ENCODE assay signal across 10 mouse cellular contexts in the genomic region with DNA sequence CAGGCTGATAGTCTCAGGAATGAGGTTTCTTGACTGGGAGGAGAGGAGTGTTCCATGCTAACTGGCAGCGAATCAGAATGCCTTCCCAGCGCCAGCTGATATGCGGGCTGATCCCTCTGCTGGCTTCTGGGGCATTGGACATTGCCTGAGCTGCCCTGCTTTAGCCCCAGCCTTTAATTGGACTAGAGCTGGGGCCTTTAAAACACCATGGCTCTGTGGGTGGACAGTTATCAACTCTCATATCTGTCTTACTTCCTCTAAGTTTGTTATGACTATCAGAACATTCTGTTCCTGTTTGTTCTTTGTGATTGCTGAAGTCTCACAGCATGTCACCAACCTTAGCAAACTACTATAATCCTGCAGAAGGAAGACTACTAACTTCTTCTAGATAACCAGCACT. TPM values are rescaled to one million over a fixed set of nuclear protein-coding genes. Genes with fewer than 3 reads are reported as not detected.
DNase-seq lines count a peak whose midpoint lies in the region; TF ChIP-seq lines count a peak whose summit lies in the region.
"Had no signal": no experiment of that assay in that cellular context is flagged by ENCODE, and none has a peak within 500 bp of the region (broad histone marks: within the 10 kb centered on the region; RNA-seq: fewer than 3 reads in every experiment).

No protein-coding gene starts in this region.

- DNase-seq in thymus, adult 2 months, result no peak
- DNase-seq in thymus, postnatal 0 days (ENCODE audit: low spot score), result no peak
- DNase-seq in lung, postnatal 25 days (ENCODE audit: low spot score), result peak; percentile 71
- DNase-seq in testis, postnatal 14 days (ENCODE audit: low spot score), result peak; percentile 62
- no peak for DNase-seq in layer of hippocampus, adult 2 months (ENCODE audit: low spot score in 2 of 2)
- DNase-seq in cerebellum, adult 2 months, result no peak
- DNase-seq: gastrocnemius, postnatal 36 days had no signal

- no peak for TF ChIP-seq POLR2A in thymus, adult 2 months (IDR thresholded peaks at IDR 0.05; ENCODE audit: control insufficient read depth, extremely low read depth, insufficient read depth, low read length, poor library complexity)
- no peak for TF ChIP-seq POLR2A in cerebellum, adult 2 months (IDR thresholded peaks at IDR 0.05; ENCODE audit: borderline replicate concordance, insufficient read depth, low read length)

- no peaks in the 10 kb centered on the region; the same call in 1 of the 2 replicates for H3K36me3 ChIP-seq in thymus, adult 2 months (ENCODE audit: control insufficient read depth, insufficient read depth, low read length)
- H3K36me3 ChIP-seq: limb, embryonic 12.5 days; neural tube, embryonic 12.5 days had no signal

- 91% methylated on average over 3 of the region's 3 CpGs for WGBS in thymus, adult 2 months
- WGBS in cerebellum, adult 2 months, result 85% methylated on average over 3 of the region's 3 CpGs

- 0 out of 2 replicates have a peak overlapping the region, but pooled peaks have one; percentile 45 for H3K27ac ChIP-seq in thymus, adult 2 months (ENCODE audit: control insufficient read depth, insufficient read depth, low read length)
- H3K27ac ChIP-seq in brown adipose tissue, adult 24 weeks (replicated peaks; ENCODE audit: low read depth, low read length), result peak overlapping the region; percentile 38
- no peak overlapping the region for H3K27ac ChIP-seq in layer of hippocampus, adult 2 months
- no peak overlapping the region for H3K27ac ChIP-seq in cerebellum, adult 2 months (ENCODE audit: insufficient read depth, low read length)
- H3K27ac ChIP-seq: limb, embryonic 12.5 days; neural tube, embryonic 12.5 days had no signal

- H3K4me1 ChIP-seq in thymus, adult 2 months (replicated peaks; ENCODE audit: control insufficient read depth, insufficient read depth, low read length), result peaks cover 13% of the 10 kb centered on the region
- no peaks in the 10 kb centered on the region for H3K4me1 ChIP-seq in brown adipose tissue, adult 24 weeks (ENCODE audit: control insufficient read depth, insufficient read depth, insufficient read length, low read length)
- H3K4me1 ChIP-seq in cerebellum, adult 2 months (ENCODE audit: control insufficient read depth, insufficient read depth, low read length), result no peaks in the 10 kb centered on the region

- H3K27me3 ChIP-seq in thymus, adult 2 months (ENCODE audit: control insufficient read depth, insufficient read depth, low read length), result no peaks in the 10 kb centered on the region
- H3K27me3 ChIP-seq in cerebellum, adult 2 months (ENCODE audit: control insufficient read depth, insufficient read depth, low read length), result no peaks in the 10 kb centered on the region
- H3K27me3 ChIP-seq: limb, embryonic 12.5 days; neural tube, embryonic 12.5 days had no signal

- H3K4me3 ChIP-seq in thymus, adult 2 months (ENCODE audit: control insufficient read depth, insufficient read depth, low read length), result no peak overlapping the region
- no peak overlapping the region for H3K4me3 ChIP-seq in brown adipose tissue, adult 24 weeks (ENCODE audit: insufficient read depth, low read depth, low read length)
- H3K4me3 ChIP-seq in layer of hippocampus, adult 2 months, result no peak overlapping the region
- H3K4me3 ChIP-seq in cerebellum, adult 2 months (replicated peaks; ENCODE audit: insufficient read depth, low read depth, low read length), result no peak overlapping the region
- H3K4me3 ChIP-seq: limb, embryonic 12.5 days; neural tube, embryonic 12.5 days had no signal

- no peak for TF ChIP-seq CTCF in thymus, adult 2 months (IDR thresholded peaks at IDR 0.05; ENCODE audit: borderline replicate concordance, control insufficient read depth, extremely low read depth, insufficient read depth, low read length, poor library complexity)
- no peak for TF ChIP-seq CTCF in layer of hippocampus, adult 2 months (conservative IDR thresholded peaks at IDR 0.05)
- no peak for TF ChIP-seq CTCF in cerebellum, adult 2 months (IDR thresholded peaks at IDR 0.05; ENCODE audit: borderline replicate concordance, insufficient read depth, low read depth, low read length)

RNA-seq across cellular contexts. Expression of gene Birc3, which starts 5.0 kb away (rescaled TPM):
- polyA plus RNA-seq in thymus, adult 2 months (2012; rRNA removed), result 30.7 and 33.5 TPM in 2 replicates
- 32.9 and 34.4 TPM in 2 replicates for polyA plus RNA-seq in thymus, postnatal 0 days (2015; fragmentation: Nextera tagmentation; extraction: Ambion mirVana)
- 12.6 and 14.9 TPM in 2 replicates for polyA plus RNA-seq in brown adipose tissue, adult 24 weeks (2012; ENCODE audit: insufficient read depth, insufficient read length, missing spikeins)
- 1 to 10 TPM; 1.1 to 3.0 TPM for total RNA-seq in layer of hippocampus, adult 2 months (2021)
- polyA plus RNA-seq in cerebellum, adult 2 months (2012; rRNA removed), result 2.0 and 2.4 TPM in 2 replicates

RNA-seq across cellular contexts. Expression of gene Birc2, which starts 31.1 kb away (rescaled TPM):
- 43.5 and 43.6 TPM in 2 replicates for polyA plus RNA-seq in thymus, adult 2 months (2012; rRNA removed)
- polyA plus RNA-seq in thymus, postnatal 0 days (2015; fragmentation: Nextera tagmentation; extraction: Ambion mirVana), result 60.0 and 60.6 TPM in 2 replicates
- polyA plus RNA-seq in brown adipose tissue, adult 24 weeks (2012; ENCODE audit: insufficient read depth, insufficient read length, missing spikeins), result 10.1 and 19.7 TPM in 2 replicates
- total RNA-seq in layer of hippocampus, adult 2 months (2021), result 10 to 100 TPM; 32.7 to 37.6 TPM
- polyA plus RNA-seq in cerebellum, adult 2 months (2012; rRNA removed), result 32.6 and 37.8 TPM in 2 replicates

Comparison
In these comparisons a context has a peak if more than half of its experiments do, and no peak if none do; other contexts are left out.
1. DNase-seq: peak in lung, postnatal 25 days (single experiment) and testis, postnatal 14 days (single experiment); none in thymus, adult 2 months (single experiment), thymus, postnatal 0 days (single experiment), layer of hippocampus, adult 2 months (0 of 2) and cerebellum, adult 2 months (0 of 2).
2. H3K27ac ChIP-seq: peak in thymus, adult 2 months (single experiment) and brown adipose tissue, adult 24 weeks (single experiment); none in layer of hippocampus, adult 2 months (single experiment) and cerebellum, adult 2 months (single experiment).